Comparison of ENCODE assay signal across 10 mouse cellular contexts in genomic region chr13:21161591-21161990, GRCm38 (mm10). TPM values are rescaled to one million over a fixed set of nuclear protein-coding genes. Genes with fewer than 3 reads are reported as not detected.
DNase-seq lines count a peak whose midpoint lies in the region; ATAC-seq and TF ChIP-seq lines count a peak whose summit lies in the region.
"Had no signal": no experiment of that assay in that cellular context is flagged by ENCODE, and none has a peak within 500 bp of the region (broad histone marks: within the 10 kb centered on the region; RNA-seq: fewer than 3 reads in every experiment).

No protein-coding gene starts in this region.

- peak overlapping the region; percentile 55 for H3K4me2 ChIP-seq in heart, embryonic 11.5 days
- peak overlapping the region; percentile 81 for H3K4me2 ChIP-seq in hindbrain, embryonic 14.5 days (replicated peaks)
- peak overlapping the region; percentile 35; the same call in 1 of the 2 replicates for H3K4me2 ChIP-seq in midbrain, embryonic 11.5 days

- no peak for DNase-seq in heart, postnatal 36 days
- no peak for DNase-seq in embryonic facial prominence, embryonic 10.5 days (ENCODE audit: low spot score)
- DNase-seq in hindbrain, embryonic 14.5 days (ENCODE audit: low spot score): no peak
- no peak for DNase-seq in midbrain, embryonic 11.5 days (ENCODE audit: low spot score, missing footprints)
- no peak for DNase-seq in layer of hippocampus, postnatal 14 days (ENCODE audit: low spot score in 2 of 2)
- no peak for DNase-seq in spleen, postnatal 36 days (ENCODE audit: low spot score in 2 of 2)
- no peak for DNase-seq in kidney, adult 2 months

- ATAC-seq in heart, embryonic 11.5 days (replicated peaks; ENCODE audit: insufficient number of reproducible peaks, low FRiP score, low TSS enrichment): no peak
- peak; percentile 44; the same call in 1 of the 2 replicates for ATAC-seq in hindbrain, embryonic 14.5 days (ENCODE audit: low FRiP score)
- 0 out of 2 replicates have a peak, but pooled peaks have one; percentile 25 for ATAC-seq in midbrain, embryonic 11.5 days (ENCODE audit: low FRiP score)

- intact Hi-C loops in heart, postnatal 36 days (cut with DNase I): loop anchor here (2.0 to 5.0 kb wide), 3 partner anchors 39 to 166 kb away; no protein-coding TSS in a partner anchor

- no peak for TF ChIP-seq CTCF in kidney, adult 2 months (conservative IDR thresholded peaks at IDR 0.05; ENCODE audit: insufficient read depth, insufficient read length, low read depth, low read length)

- no peak overlapping the region for H3K27ac ChIP-seq in heart, embryonic 11.5 days (ENCODE audit: low read depth, low read length)
- H3K27ac ChIP-seq in embryonic facial prominence, embryonic 10.5 days (replicated peaks): no peak overlapping the region
- H3K27ac ChIP-seq in hindbrain, embryonic 14.5 days: no peak overlapping the region
- no peak overlapping the region for H3K27ac ChIP-seq in midbrain, embryonic 11.5 days (ENCODE audit: low read depth, low read length)
- no peak overlapping the region for H3K27ac ChIP-seq in kidney, adult 2 months (ENCODE audit: insufficient read depth, low read depth, low read length)

- no peaks in the 10 kb centered on the region for H3K4me1 ChIP-seq in heart, embryonic 11.5 days (ENCODE audit: control insufficient read depth, insufficient read depth, low read length)
- peaks cover 13% of the 10 kb centered on the region for H3K4me1 ChIP-seq in embryonic facial prominence, embryonic 10.5 days
- H3K4me1 ChIP-seq in hindbrain, embryonic 14.5 days (replicated peaks; ENCODE audit: control insufficient read depth, insufficient read depth, low read length): peaks cover 16% of the 10 kb centered on the region
- no peaks in the 10 kb centered on the region for H3K4me1 ChIP-seq in midbrain, embryonic 11.5 days (ENCODE audit: control insufficient read depth, insufficient read depth, low read length)
- H3K4me1 ChIP-seq in kidney, adult 2 months (ENCODE audit: control insufficient read depth, insufficient read depth, low read length): no peaks in the 10 kb centered on the region

- peak overlapping the region; percentile 65; the same call in 1 of the 2 replicates for H3K4me3 ChIP-seq in heart, embryonic 11.5 days (ENCODE audit: low read depth, low read length)
- peak overlapping the region; percentile 63 for H3K4me3 ChIP-seq in embryonic facial prominence, embryonic 10.5 days
- H3K4me3 ChIP-seq in hindbrain, embryonic 14.5 days (replicated peaks; ENCODE audit: low read length): peak overlapping the region; percentile 64
- H3K4me3 ChIP-seq in midbrain, embryonic 11.5 days (ENCODE audit: low read depth, low read length): peak overlapping the region; percentile 45
- no peak overlapping the region for H3K4me3 ChIP-seq in kidney, adult 2 months (ENCODE audit: insufficient read depth, low read depth, low read length)

- no peak overlapping the region for H3K9ac ChIP-seq in heart, embryonic 11.5 days (ENCODE audit: low read depth, low read length)
- H3K9ac ChIP-seq in hindbrain, embryonic 14.5 days: 0 out of 2 replicates have a peak overlapping the region, but pooled peaks have one; percentile 24
- no peak overlapping the region for H3K9ac ChIP-seq in midbrain, embryonic 11.5 days (ENCODE audit: low read length)

- no peak for TF ChIP-seq POLR2A in kidney, adult 2 months (IDR thresholded peaks at IDR 0.05; ENCODE audit: low read depth, low read length)

- no peaks in the 10 kb centered on the region for H3K27me3 ChIP-seq in heart, embryonic 11.5 days (ENCODE audit: control insufficient read depth, insufficient read depth, low read length)
- no peaks in the 10 kb centered on the region for H3K27me3 ChIP-seq in embryonic facial prominence, embryonic 10.5 days (replicated peaks; ENCODE audit: low read depth, poor library complexity, severe bottlenecking)
- peaks cover 4% of the 10 kb centered on the region; the same call in 1 of the 2 replicates for H3K27me3 ChIP-seq in hindbrain, embryonic 14.5 days (ENCODE audit: control insufficient read depth, insufficient read depth, low read length)
- no peaks in the 10 kb centered on the region for H3K27me3 ChIP-seq in midbrain, embryonic 11.5 days (ENCODE audit: control insufficient read depth, insufficient read depth, low read length)
- no peaks in the 10 kb centered on the region for H3K27me3 ChIP-seq in kidney, adult 2 months (replicated peaks; ENCODE audit: control insufficient read depth, insufficient read depth, low read length)

- 45% methylated on average over 2 of the region's 2 CpGs for WGBS in heart, embryonic 11.5 days (ENCODE audit: insufficient replicate concordance)
- WGBS in embryonic facial prominence, embryonic 10.5 days: 55% methylated on average over 2 of the region's 2 CpGs
- WGBS in hindbrain, embryonic 14.5 days: 48% methylated on average over 2 of the region's 2 CpGs
- 44% methylated on average over 2 of the region's 2 CpGs for WGBS in midbrain, embryonic 11.5 days
- WGBS in kidney, adult 2 months: 41% methylated on average over 2 of the region's 2 CpGs

- no peaks in the 10 kb centered on the region for H3K36me3 ChIP-seq in heart, embryonic 11.5 days (ENCODE audit: control insufficient read depth, insufficient read depth, low read length)
- H3K36me3 ChIP-seq in embryonic facial prominence, embryonic 10.5 days (replicated peaks): no peaks in the 10 kb centered on the region
- no peaks in the 10 kb centered on the region for H3K36me3 ChIP-seq in hindbrain, embryonic 14.5 days (replicated peaks; ENCODE audit: control insufficient read depth, insufficient read depth)
- H3K36me3 ChIP-seq in midbrain, embryonic 11.5 days (ENCODE audit: control insufficient read depth, insufficient read depth, low read length): no peaks in the 10 kb centered on the region
- H3K36me3 ChIP-seq in kidney, adult 2 months (ENCODE audit: control insufficient read depth, insufficient read depth, low read length): no peaks in the 10 kb centered on the region

- no peaks in the 10 kb centered on the region for H3K9me3 ChIP-seq in heart, embryonic 11.5 days (replicated peaks; ENCODE audit: control insufficient read depth, low read length)
- H3K9me3 ChIP-seq in embryonic facial prominence, embryonic 10.5 days: no peaks in the 10 kb centered on the region
- H3K9me3 ChIP-seq in hindbrain, embryonic 14.5 days (ENCODE audit: control insufficient read depth, low read length): no peaks in the 10 kb centered on the region
- H3K9me3 ChIP-seq in midbrain, embryonic 11.5 days (ENCODE audit: control insufficient read depth, low read length): no peaks in the 10 kb centered on the region

RNA-seq across cellular contexts. Expression of gene Olfr1368, which starts 15.9 kb away (rescaled TPM):
- not detected in 2 replicates for polyA plus RNA-seq in heart, embryonic 11.5 days (2014; fragmentation: Nextera tagmentation; extraction: Ambion mirVana)
- total RNA-seq in heart, postnatal 36 days (2021): not detected
- not detected in 2 replicates for polyA plus RNA-seq in embryonic facial prominence, embryonic 10.5 days (2016; fragmentation: Nextera tagmentation; extraction: Ambion mirVana)
- not detected in 2 replicates for polyA plus RNA-seq in hindbrain, embryonic 14.5 days (2014; fragmentation: Nextera tagmentation; extraction: Ambion mirVana)
- polyA plus RNA-seq in midbrain, embryonic 11.5 days (2014; fragmentation: Nextera tagmentation; extraction: Ambion mirVana): not detected in 2 replicates
- not detected for total RNA-seq in layer of hippocampus, postnatal 14 days (2021)
- not detected in 2 replicates for polyA plus RNA-seq in kidney, adult 2 months (2012; rRNA removed)
- total RNA-seq: gastrocnemius, postnatal 25 days had no signal

RNA-seq across cellular contexts. Expression of gene Trim27, which starts 17.7 kb away (rescaled TPM):
- polyA plus RNA-seq in heart, embryonic 11.5 days (2014; fragmentation: Nextera tagmentation; extraction: Ambion mirVana): 94.9 and 102 TPM in 2 replicates
- 10 to 100 TPM; 19.7 to 20.0 TPM for total RNA-seq in heart, postnatal 36 days (2021)
- polyA plus RNA-seq in embryonic facial prominence, embryonic 10.5 days (2016; fragmentation: Nextera tagmentation; extraction: Ambion mirVana): 180 and 191 TPM in 2 replicates
- polyA plus RNA-seq in hindbrain, embryonic 14.5 days (2014; fragmentation: Nextera tagmentation; extraction: Ambion mirVana): 75.5 and 87.8 TPM in 2 replicates
- polyA plus RNA-seq in midbrain, embryonic 11.5 days (2014; fragmentation: Nextera tagmentation; extraction: Ambion mirVana): 136 and 138 TPM in 2 replicates
- 10 to 100 TPM; 35.5 to 40.3 TPM for total RNA-seq in layer of hippocampus, postnatal 14 days (2021)
- polyA plus RNA-seq in kidney, adult 2 months (2012; rRNA removed): 29.9 and 30.2 TPM in 2 replicates

RNA-seq across cellular contexts. Expression of gene Olfr263, which starts 32.2 kb away (rescaled TPM):
- not detected in 2 replicates for polyA plus RNA-seq in heart, embryonic 11.5 days (2014; fragmentation: Nextera tagmentation; extraction: Ambion mirVana)
- not detected for total RNA-seq in heart, postnatal 36 days (2021)
- not detected in 2 replicates for polyA plus RNA-seq in embryonic facial prominence, embryonic 10.5 days (2016; fragmentation: Nextera tagmentation; extraction: Ambion mirVana)
- not detected in 2 replicates for polyA plus RNA-seq in hindbrain, embryonic 14.5 days (2014; fragmentation: Nextera tagmentation; extraction: Ambion mirVana)
- not detected in 2 replicates for polyA plus RNA-seq in midbrain, embryonic 11.5 days (2014; fragmentation: Nextera tagmentation; extraction: Ambion mirVana)
- total RNA-seq in layer of hippocampus, postnatal 14 days (2021): not detected
- polyA plus RNA-seq in kidney, adult 2 months (2012; rRNA removed): not detected in 2 replicates
- total RNA-seq: gastrocnemius, postnatal 25 days had no signal
- polyA plus RNA-seq: testis, adult 2 months had no signal

RNA-seq across cellular contexts. Expression of gene Olfr1369-ps1, which starts 50.3 kb away (rescaled TPM):
- polyA plus RNA-seq in heart, embryonic 11.5 days (2014; fragmentation: Nextera tagmentation; extraction: Ambion mirVana): 0.06 TPM in 1 of 2 replicates, not detected in the other
- total RNA-seq in heart, postnatal 36 days (2021): not detected
- 0.04 and 0.09 TPM in 2 replicates for polyA plus RNA-seq in embryonic facial prominence, embryonic 10.5 days (2016; fragmentation: Nextera tagmentation; extraction: Ambion mirVana)
- polyA plus RNA-seq in hindbrain, embryonic 14.5 days (2014; fragmentation: Nextera tagmentation; extraction: Ambion mirVana): not detected in 2 replicates
- 0.04 TPM in 1 of 2 replicates, not detected in the other for polyA plus RNA-seq in midbrain, embryonic 11.5 days (2014; fragmentation: Nextera tagmentation; extraction: Ambion mirVana)
- total RNA-seq in layer of hippocampus, postnatal 14 days (2021): not detected
- not detected in 2 replicates for polyA plus RNA-seq in kidney, adult 2 months (2012; rRNA removed)
- total RNA-seq: gastrocnemius, postnatal 25 days had no signal
- polyA plus RNA-seq: testis, adult 2 months had no signal
